Mouse (Mus musculus) heart, adult 8-10 months (tissue): ENCODE data around the gene Ciz1. TPM values are rescaled to one million over a fixed set of nuclear protein-coding genes. Genes with fewer than 3 reads are reported as not detected.

ENCODE experiments used
- DNase-seq: peaks from one replicate; pipeline ENCODE4 v3.0.0; 2022; ENCODE audit warnings: low spot score
- total RNA-seq, 4 experiments: library from RNA; stranded (reverse); gene quantifications; 2 replicates each; pipeline ENCODE4 v1.2.4; 2022

The Ciz1 gene
- total RNA-seq, 4 experiments from 2014 or later = 25.8 to 34.9 (median 28.0) TPM

- no peak for DNase-seq
Measured at GRCm38 (mm10) chr2:32319586-32320580, 32.2 kb upstream of the Ciz1 start.

- no peak for DNase-seq
Measured at GRCm38 (mm10) chr2:32320721-32321120, 31.4 kb upstream of the Ciz1 start.

- no peak for DNase-seq
Measured at GRCm38 (mm10) chr2:32321591-32322298, 30.4 kb upstream of the Ciz1 start.

GRCm38 (mm10) chr2:32322754-32323741 lies 29.1 kb upstream of the Ciz1 start:
- DNase-seq = no peak

GRCm38 (mm10) chr2:32324322-32324721 lies 27.8 kb upstream of the Ciz1 start:
- DNase-seq = no peak

GRCm38 (mm10) chr2:32325342-32325741 lies 26.8 kb upstream of the Ciz1 start:
- no peak for DNase-seq

- no peak for DNase-seq
Measured at GRCm38 (mm10) chr2:32327200-32327599, 24.9 kb upstream of the Ciz1 start.

- DNase-seq = no peak
Measured at GRCm38 (mm10) chr2:32328911-32329460, 23.1 kb upstream of the Ciz1 start.

- no peak for DNase-seq
Measured at GRCm38 (mm10) chr2:32329531-32329930, 22.6 kb upstream of the Ciz1 start.

GRCm38 (mm10) chr2:32332159-32332558 lies 20.0 kb upstream of the Ciz1 start:
- no peak for DNase-seq

- no peak for DNase-seq
Measured at GRCm38 (mm10) chr2:32335888-32336287, 16.2 kb upstream of the Ciz1 start.

- no peak for DNase-seq
Measured at GRCm38 (mm10) chr2:32339912-32340642, 12.1 kb upstream of the Ciz1 start.

- no peak for DNase-seq
Measured at GRCm38 (mm10) chr2:32340836-32341633, 11.1 kb upstream of the Ciz1 start.

GRCm38 (mm10) chr2:32341634-32341939 lies 10.5 kb upstream of the Ciz1 start:
- no peak for DNase-seq

GRCm38 (mm10) chr2:32342039-32342438 lies 10.1 kb upstream of the Ciz1 start:
- no peak for DNase-seq

GRCm38 (mm10) chr2:32342539-32343350 lies 9.4 kb upstream of the Ciz1 start:
- peak; percentile 62 for DNase-seq

- no peak for DNase-seq
Measured at GRCm38 (mm10) chr2:32343351-32343671, 8.8 kb upstream of the Ciz1 start.

GRCm38 (mm10) chr2:32344056-32344455 lies 8.1 kb upstream of the Ciz1 start:
- no peak for DNase-seq
